Mouse (Mus musculus): ENCODE results near the gene Isca2.

Isca2 gene

DNA sequence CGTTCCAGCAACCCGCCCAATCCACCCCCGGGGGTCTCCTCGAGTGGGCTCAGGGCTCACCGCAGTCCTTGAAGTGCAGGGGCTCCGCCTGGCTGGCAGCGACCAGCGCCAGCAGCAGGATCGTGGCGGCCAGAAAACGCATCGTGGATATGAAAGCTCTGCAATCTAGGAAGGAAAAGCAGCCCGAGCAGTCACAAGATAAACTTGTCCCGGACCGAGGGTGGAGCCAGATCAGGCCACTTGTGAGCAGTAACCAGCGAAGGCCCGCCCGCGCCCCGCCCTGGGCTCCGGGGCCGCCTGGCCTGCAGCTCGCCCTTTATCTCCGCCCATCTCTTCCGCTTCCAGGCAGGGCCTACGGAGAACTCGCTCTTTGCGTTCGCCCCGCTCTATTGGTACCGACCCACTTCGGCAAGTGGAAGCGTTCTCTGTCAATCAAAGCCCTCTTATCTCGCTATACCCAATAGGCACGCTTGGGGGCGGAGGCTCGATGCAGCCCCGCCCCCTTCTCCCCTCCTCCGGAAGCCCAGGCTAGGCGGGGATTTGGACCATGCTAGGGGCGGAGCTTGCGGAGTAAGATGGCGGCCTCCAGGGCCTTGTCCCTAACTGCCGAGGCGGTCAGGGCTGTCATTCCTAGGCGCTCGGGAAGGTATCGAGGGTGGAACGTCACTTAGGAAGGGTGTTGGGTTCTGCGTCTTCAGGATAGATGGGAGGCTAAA, at the start of gene Isca2, which contains the start of gene Npc2:
Isca2 (plus strand) TSS at position 526 of the 716 bp plus-strand sequence.
Npc2 (minus strand) TSS at position 427 of the 716 bp plus-strand sequence.
- peak; percentile 97 for DNase-seq (ENCODE audit: low spot score)

DNA sequence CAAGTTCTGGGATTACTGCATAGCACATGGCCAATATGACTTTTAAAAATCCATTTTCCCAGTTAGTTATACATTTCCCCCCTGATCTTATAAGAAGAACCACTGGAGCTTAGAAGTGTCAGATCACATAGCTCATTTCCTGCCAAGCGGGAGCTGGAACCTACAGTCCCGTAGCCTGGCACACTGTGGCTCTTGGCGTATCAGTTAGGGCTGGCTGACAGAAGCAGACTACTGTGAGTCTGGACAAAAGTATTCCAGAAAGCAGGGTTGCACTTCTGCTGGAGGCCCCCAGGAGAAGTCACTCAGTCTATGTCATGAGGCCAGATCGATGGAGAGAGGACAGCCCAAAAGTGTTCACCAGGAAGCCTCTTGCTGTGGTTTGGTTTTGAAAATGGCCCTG, 46.7 kb upstream of the Isca2 start:
- no peak for DNase-seq (ENCODE audit: low spot score)

DNA sequence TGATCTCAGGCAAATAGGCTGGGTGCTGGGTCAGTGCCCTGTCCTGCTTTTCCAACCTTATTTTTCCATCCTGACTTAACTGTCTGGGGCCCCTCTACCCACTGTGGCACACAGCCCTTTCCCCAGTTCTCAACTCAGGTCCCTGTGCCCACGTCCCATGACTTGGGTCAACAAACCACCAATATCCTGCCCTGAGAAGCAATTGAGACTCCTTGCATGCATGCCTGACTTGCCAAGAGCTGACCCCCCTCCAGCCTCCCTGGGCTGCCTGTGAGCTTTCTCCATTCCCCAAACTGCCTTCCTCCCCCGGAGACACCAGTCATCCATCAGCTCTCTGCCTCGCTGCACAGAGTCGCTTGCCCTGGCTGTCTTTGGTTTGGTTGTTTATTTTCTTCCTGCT, 46.1 kb upstream of the Isca2 start:
- no peak for DNase-seq (ENCODE audit: low spot score)

DNA sequence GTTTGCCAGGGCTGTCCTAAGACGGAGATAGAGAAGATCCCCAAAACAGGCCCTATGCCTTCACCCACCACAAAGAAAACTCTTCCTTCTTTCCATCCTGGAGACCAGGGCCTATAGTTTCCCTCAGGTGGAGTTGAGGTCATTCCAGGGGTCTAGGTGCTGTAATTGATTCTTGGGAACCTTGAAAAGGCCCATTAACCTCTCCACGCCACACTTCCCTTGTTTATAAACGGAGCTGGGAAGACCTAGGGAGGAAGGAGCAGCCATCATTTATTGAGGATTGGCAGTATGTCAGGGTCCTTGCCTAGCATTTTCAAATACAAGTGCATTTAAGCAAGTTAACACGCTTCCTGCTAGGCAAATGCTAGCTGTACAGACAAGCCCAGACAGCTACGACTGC, 45.6 kb upstream of the Isca2 start:
- no peak for DNase-seq (ENCODE audit: low spot score)

DNA sequence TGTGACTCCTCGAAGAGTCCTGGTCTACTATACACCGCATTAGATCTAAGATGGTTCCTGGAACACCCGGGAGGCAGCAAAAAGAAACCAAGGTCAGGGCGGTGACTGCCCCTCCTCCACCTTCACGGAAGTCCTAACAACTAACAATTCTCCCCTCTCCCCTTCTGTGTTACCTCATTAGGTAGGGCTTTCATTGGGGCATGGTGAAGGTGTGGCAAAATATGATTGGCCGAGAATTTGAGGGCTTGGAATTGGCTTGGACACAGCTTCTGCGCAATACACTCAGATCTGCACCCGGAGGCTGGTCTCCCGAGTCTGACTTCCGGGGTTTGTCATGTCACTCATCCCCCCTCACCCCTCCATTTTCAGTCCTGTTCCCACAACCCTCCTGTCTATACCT, 44.6 kb upstream of the Isca2 start:
- DNase-seq (ENCODE audit: low spot score), result no peak

DNA sequence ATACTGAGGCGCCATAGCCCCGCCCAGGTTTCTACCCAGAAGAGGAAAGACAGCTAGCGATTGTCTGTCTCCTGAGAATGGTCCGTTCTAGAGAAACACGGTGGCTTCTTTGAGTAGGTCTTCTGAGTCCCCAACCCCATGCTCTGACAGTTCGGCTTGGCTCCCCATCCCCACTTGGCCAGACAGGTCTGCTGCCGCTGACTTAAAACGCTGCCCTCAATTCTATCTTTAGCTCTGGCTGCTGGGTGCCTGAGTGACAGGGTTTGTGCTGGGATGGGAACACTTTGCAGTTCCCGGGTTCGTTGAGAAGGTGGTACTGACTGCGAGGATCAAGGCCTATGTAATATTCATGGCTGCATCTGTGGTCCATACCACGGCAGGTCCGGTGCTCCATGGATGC, 39.7 kb upstream of the Isca2 start:
- DNase-seq (ENCODE audit: low spot score), result no peak

DNA sequence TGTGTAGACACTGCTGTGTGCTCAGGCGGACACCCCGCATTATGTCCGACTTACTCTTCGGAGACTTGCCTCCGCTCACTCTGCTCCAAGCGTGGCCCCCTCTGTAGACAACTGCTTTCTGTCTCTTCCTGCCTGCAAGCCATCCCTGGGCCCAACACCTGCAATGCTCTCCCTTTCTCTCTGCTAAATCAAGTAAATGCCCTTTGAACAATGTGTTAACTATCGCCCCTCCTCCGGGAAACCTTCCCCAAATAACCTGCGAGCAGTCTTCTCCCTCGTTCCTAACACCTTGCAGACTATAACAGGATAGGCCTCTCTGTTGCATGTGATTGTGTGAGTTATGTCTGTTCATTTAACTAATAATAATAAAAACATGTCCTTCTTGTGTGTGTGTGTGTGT, 29.6 kb upstream of the Isca2 start:
- no peak for DNase-seq (ENCODE audit: low spot score)

DNA sequence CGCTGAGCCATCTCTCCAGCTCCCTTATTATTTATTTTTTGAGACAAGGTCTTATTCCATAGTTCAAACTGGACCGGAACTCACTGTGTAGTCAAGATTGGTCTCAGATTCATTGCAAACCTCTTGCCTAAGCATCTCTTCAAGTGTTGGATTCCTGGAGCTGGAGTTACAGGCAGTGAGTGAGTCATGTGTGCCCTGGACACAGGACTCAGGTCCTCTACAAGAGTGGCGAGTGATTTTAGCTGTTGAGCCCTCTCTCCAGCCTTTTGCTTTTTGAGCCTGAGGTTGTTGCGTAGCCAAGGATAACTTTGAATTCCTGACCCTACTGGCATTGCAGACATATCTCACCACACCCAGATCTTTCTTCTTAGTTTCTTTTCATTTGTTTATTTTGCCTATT, 27.4 kb upstream of the Isca2 start:
- DNase-seq (ENCODE audit: low spot score), result no peak

DNA sequence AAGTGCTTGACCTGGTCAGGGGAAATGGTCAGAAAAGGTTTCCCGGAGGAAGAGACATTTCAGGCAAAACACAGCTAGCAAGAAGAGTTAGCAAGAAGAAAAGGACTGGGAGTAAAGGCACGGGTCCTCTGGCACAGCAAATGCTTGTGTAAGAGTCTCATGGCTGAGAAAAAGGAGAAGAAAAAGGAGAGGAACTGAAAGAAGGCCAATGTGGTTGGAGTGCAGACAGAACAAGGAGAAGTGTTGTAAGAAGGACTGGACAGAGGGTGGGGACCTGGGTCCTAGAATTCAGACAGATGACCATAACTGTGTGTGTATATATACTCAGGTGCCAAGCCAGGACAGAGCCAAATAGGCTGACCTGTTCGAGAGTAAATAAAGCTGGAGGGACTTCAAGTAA, 24.9 kb upstream of the Isca2 start:
- no peak for DNase-seq (ENCODE audit: low spot score)

DNA sequence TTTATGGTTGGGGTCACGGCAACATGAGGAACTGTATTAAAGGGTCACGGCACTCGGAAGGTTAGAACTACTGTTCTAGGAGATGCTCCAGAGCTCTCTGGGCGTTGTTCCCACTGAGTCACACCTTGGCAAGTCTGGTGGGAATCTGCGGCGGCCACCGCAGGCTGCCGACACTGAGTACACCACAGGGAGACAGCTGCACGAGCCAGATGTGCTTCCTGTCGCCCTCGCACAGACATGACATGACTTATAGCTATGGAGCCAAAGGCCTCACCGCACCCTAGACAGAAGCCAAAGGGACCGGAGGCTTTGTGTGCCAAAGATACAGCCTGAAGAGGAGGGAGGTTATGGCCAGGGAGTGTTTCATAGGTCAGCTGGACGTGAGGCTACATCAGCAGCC, 22.4 kb upstream of the Isca2 start:
- DNase-seq (ENCODE audit: low spot score), result no peak

DNA sequence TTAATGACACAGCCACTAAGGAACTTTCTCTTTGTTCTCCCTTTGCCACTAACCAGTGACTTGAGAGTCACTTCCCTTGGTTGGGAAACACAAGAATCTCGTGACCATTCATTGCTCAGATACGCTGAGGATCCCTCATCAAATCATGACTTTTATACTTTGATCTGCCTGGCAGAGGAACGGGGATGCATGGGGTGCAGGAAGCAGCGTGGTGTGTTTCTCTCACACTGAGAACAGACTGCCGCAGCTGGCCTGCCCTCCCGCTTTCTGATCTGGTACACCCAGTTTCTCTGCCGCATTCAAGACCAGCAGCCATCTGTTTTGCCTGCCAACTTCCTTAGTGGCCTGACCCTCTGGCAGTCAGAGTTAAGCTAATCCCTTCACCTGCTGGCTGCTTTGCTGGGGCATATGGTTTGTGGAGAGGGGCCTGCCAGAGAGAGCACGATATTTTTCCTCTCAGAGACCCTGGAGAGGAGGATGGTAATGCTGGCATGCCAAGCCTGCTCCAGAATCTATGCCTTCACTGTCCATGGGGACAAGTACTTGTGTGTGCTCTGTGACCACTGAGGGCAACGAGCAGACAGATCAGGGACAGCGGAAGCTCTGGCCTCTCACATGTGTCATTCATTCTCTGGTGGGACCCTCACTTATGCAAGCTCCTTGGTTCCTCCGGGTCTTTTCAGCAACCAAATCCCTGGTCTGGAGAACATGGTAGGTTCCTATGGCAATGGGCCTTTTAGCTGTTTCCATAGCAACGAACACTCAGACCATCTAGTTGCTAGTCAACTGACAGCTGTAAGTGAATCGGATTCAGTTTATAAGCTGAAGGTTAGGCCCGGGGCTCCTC, 20.7 kb upstream of the Isca2 start:
- DNase-seq (ENCODE audit: low spot score), result no peak

DNA sequence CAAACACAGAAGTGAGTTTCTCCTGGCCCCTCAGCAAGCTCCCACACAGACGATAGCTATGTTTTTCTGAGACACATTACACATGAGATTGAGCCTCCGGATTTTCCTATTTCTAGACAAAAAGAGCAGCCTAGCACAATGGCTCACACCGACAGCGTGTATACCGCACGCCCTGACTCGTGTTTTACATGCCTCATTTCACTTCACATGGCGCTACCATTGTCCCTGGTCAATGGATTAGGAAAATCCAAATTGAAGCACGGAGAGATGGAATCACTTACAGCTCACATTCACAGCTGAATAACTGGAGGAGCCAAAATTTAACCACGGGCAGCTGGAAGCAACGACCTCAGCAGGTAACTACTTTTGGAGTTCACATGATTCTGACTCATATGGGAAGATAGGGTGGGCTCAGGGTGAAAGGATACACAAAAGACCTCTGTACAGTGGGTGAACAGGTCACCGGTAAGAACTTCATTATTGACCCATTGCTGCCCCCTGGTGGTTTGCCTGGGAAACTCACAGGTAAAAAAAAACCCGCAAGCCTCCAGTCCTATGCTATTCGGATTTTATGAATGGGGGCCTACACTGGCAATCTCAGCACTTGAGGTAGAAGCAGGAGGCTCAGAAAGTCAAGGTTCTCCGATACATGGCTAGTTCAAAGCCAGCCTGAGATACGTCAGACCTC, 17.9 kb upstream of the Isca2 start:
- DNase-seq (ENCODE audit: low spot score), result peak; percentile 68

DNA sequence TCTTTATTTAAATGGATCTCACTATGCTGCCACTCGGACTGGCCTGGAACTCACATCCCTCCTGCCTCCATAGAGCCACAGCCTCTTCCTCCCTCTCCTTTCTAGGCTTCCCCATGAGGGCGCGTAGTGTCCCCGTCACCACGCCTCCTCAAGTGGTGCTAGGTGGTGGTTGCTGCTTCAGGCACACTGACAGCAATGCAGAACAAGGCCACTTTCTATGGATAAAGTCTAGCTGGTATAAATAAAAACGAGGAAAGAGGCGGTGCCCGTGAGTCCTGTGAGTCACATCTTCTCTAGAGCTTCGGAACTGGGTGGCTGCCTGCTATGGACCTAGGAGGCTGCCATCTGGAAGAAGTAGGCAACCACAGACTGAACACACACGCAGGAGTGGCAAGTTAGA, 17.0 kb upstream of the Isca2 start:
- no peak for DNase-seq (ENCODE audit: low spot score)

DNA sequence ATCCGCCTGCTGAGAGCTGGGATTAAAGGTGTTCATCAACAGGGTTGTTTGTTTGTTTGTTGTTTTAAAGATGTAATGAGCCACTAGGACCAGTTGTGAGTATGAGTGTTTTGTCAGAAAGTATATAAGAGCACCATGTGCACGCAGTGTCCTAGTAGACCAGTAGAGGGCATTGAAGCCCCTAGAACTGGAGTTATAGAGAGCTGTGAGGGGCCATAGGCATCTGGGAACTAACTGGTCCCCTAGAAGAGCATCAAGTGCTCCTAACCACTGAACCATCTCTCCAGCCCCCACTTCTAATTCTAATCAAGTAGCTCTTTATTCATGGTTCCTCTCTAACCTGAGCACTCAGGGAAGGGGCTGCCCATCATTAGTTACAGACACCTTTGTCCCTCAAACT, 14.0 kb upstream of the Isca2 start:
- peak; percentile 42 for DNase-seq (ENCODE audit: low spot score)

DNA sequence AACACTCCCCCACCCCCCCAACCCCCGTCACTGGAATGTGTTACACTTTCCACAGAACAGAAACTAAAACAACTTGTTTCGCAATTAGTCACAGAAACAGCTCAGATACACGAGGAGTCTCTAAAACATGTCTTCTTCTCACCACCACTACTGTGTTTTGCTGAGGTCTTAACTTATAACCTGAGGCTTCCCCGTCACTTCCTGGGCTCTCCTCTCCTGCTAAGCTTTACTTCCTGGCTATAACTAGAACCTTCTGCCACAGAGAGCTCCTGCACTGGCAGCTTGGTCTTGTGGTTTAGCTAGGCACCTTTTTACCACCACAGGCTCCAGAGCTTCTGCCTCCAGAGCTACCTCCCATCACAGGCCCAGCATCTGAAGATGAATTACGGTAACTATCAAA, 10.5 kb upstream of the Isca2 start:
- DNase-seq (ENCODE audit: low spot score), result no peak

DNA sequence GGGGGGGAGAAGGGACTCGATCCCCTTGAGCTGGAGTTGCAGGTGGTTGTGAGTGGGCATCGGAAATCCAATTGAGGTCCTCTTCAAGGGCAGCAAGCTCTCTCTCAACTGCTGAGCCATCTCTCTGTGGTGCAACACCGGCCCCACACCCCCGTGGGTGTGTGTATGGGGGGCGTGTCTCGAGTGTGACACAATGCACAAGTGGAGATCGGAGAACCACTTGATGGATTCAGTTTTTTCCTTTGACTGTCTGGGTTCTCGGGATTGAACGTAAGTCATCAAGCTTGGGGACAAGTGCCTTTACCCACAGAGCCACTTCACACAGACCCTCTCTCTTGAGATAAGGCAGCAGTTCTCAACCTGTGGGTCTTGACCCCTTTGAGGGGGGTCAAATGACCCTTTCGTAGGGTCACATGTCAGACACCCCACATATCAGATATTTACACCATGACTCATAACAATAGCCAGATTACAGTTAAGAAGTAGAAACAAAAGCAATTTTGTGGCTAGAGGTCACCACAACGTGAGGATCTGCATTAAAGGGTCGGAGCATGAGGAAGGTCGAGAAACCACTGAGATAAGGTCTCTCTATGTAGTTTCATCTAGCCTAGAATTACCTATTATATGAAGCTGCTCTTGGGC, 9.4 kb upstream of the Isca2 start:
- DNase-seq (ENCODE audit: low spot score), result no peak

DNA sequence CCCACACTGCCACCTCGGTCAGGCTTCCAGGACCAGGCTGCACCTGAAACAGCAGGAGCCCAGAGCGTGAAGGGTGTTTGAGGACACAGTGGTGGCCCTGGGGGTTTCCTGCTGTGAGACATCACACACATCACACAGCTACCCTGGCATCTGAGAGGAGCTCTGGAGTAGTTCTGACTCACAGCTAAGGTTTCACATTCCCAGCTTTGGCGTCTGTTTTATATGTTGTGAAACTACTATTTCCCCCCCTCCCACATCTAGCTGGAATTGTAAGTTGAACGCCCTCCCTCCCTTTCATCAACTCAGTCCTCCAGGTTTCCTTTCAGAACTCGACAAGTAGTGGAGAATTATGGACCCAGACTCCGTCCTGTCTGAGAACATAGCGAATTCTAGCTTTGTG, 8.3 kb upstream of the Isca2 start:
- no peak for DNase-seq (ENCODE audit: low spot score)

DNA sequence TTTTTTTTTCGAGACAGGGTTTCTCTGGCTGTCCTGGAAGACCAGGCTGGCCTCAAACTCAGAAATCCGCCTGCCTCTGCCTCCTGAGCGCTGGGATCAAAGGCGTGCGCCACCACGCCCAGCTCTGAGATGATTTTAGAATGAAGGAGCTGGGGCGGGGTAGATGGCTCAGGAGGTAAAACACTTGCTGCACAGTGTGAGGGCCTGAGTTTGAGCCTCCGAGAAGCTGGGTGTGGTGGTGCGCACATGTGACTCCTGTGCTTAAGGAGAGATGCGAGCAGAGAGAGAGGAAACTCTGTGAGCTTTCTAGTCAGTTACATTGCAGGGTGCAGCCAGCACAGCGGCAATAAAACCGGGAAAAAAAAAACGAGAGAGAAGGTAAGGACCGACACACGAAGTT, 7.5 kb upstream of the Isca2 start:
- no peak for DNase-seq (ENCODE audit: low spot score)

DNA sequence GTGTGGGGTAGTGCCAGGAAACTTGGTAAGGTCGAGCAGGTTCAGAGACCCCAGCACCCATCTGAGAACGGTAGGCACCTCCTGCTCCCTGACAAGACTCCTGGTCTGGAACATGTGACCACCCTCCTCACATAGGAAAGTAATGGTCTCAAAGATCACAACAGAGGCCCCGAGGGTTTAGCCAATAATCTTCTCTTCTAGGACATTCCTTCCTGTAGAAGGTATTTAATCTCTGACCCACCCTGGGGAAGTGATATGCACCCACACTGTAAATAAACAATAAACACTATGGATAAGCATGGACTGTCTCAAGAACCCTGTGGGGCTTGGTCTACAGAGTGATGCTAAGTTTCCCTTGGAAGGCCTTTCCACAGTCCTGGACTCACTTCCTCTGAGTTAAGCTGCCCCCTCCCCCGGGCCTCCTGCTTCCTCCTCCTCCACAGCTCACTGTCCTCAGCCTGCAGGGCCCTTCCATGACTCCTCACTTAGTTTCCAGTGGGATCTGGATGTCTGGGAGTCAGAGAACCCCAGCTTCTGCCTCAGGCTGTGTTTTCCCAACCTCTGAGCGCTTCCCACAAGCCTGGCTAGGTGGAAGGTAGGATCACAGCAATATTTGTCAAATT, 6.8 kb upstream of the Isca2 start:
- DNase-seq (ENCODE audit: low spot score), result no peak

DNA sequence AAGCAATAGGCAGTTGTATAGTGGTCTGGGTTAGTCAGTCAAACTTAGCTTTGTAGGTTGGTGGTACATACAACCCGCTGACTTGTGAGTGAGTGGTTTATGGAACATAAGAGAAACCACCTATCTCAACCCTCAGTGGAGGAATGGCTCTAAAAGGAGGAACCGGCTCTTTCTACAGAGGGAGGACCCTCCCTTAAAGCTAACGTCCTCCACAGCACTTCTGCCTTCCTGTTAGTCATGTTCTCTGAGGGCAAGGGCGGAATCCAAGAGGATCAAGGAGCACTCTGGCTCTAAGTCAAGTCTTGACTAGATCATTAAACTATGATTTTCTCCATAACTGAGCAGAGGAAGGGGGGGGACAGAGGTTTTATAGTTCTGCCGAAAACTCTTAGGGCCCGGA, 5.5 kb upstream of the Isca2 start:
- no peak for DNase-seq (ENCODE audit: low spot score)

DNA sequence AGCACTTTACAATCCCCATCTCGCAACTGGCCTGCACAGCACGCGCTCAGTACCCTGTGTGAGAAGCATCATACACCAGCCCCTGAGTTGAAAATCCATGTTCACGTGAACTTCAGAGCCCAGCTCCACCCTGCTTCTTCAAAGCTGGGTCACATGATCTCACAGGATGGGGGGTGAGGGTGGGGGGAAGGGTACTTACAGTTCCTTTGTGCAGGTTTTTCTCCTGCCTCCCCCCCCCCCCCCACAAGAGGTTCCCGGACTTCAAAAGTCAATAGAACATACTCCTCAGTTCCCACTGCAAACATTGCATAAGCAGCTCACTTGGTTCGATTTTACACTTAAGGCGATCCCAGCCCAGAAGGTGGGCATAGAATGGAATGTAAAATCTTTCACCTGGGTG, 3.4 kb upstream of the Isca2 start:
- no peak for DNase-seq (ENCODE audit: low spot score)

DNA sequence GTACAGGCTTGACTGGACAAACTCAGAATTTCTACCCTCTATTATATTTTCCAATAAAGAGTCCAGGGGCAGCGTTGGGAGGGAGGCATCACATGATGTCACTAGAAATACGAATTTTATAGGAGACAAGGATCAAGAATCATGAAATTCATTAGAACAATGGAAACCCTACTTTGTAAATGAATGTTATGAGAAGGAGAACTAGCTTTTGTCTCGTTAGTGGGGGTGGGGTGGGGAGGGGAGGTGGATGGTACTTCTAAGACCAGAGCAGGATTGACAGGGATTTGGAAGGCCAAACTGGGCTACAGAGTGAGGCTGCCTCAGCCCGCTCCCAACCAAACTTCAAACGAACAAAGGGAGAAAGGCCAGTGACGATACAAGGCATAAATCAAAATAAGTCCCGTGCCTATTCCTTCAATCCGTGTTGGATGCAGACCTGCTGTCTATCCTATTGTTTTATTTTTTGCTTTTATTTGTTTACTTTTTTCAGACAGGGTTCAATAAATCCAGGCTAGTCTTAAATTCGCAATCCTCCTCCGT, 1.0 kb upstream of the Isca2 start:
- DNase-seq (ENCODE audit: low spot score), result no peak

All from c-Kit-positive CD71-positive TER-119-positive erythroid progenitor cells, embryonic 14.5 days (primary cell).